Mouse (Mus musculus) urinary bladder, postnatal 4 days (tissue): ENCODE measurements around the gene Nbeal2.

Experiments used
- DNase-seq, 2 experiments: peaks; one replicate each; pipeline ENCODE4 v3.0.0; 2021 to 2022; ENCODE audit warnings: low spot score in 2 of 2

The Nbeal2 gene

GRCm38 (mm10) chr9:110582161-110582560, 71.8 kb downstream of the Nbeal2 start:
- no peak for DNase-seq
